In the genomic region with DNA sequence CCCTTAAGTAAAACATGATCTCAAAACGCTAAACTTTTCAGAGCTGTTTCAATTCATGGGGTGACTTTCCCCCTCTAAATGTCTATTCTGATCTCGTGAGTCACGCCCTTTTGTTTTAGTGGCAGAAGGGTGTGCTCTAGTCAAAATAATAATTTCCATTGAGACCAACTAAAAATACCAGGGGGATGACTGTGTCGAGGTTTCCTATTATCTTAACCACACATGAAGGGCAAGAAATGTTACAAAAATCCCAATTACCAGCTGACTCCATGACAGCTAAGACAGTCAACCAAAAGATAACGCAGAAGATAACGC, we compare ENCODE assay signal across 8 mouse cellular contexts. TPM values are rescaled to one million over a fixed set of nuclear protein-coding genes. Genes with fewer than 3 reads are reported as not detected.
DNase-seq lines count a peak whose midpoint lies in the region; ATAC-seq and TF ChIP-seq lines count a peak whose summit lies in the region.

No protein-coding gene starts in this region.

- no peaks in the 10 kb centered on the region for H3K27me3 ChIP-seq in lung, postnatal 0 days (replicated peaks; ENCODE audit: insufficient read depth, low read length)
- no peaks in the 10 kb centered on the region for H3K27me3 ChIP-seq in embryonic facial prominence, embryonic 14.5 days (replicated peaks; ENCODE audit: control insufficient read depth, insufficient read depth, low read length)
- no peaks in the 10 kb centered on the region for H3K27me3 ChIP-seq in limb, embryonic 11.5 days (ENCODE audit: control insufficient read depth, insufficient read depth, low read length)
- no peaks in the 10 kb centered on the region for H3K27me3 ChIP-seq in stomach, embryonic 14.5 days (ENCODE audit: control insufficient read depth, insufficient read depth, low read length)

- ATAC-seq in lung, postnatal 0 days: no peak
- ATAC-seq in embryonic facial prominence, embryonic 14.5 days (ENCODE audit: low read depth): no peak
- ATAC-seq in limb, embryonic 11.5 days (ENCODE audit: insufficient number of reproducible peaks, low FRiP score, low TSS enrichment, low read depth): no peak
- ATAC-seq in stomach, embryonic 14.5 days (ENCODE audit: insufficient number of reproducible peaks, insufficient read depth, low FRiP score, low read depth): no peak

- no peak overlapping the region for H3K9ac ChIP-seq in lung, postnatal 0 days (replicated peaks; ENCODE audit: low read depth)
- H3K9ac ChIP-seq in embryonic facial prominence, embryonic 14.5 days (ENCODE audit: low read depth, low read length): no peak overlapping the region; the same call in 1 of the 2 replicates
- H3K9ac ChIP-seq in limb, embryonic 11.5 days (ENCODE audit: low read length): no peak overlapping the region
- H3K9ac ChIP-seq in stomach, embryonic 14.5 days (replicated peaks; ENCODE audit: low read depth, low read length): no peak overlapping the region

- TF ChIP-seq EP300 in lung, postnatal 0 days (IDR thresholded peaks at IDR 0.05): no peak

- WGBS in lung, postnatal 0 days: 55% methylated on average over 6 of the region's 6 CpGs
- 42% methylated on average over 6 of the region's 6 CpGs for WGBS in embryonic facial prominence, embryonic 14.5 days
- WGBS in limb, embryonic 11.5 days: 66% methylated on average over 6 of the region's 6 CpGs
- 48% methylated on average over 6 of the region's 6 CpGs for WGBS in stomach, embryonic 14.5 days

- H3K4me3 ChIP-seq in lung, postnatal 0 days (ENCODE audit: low read depth, low read length): peak overlapping the region; percentile 64
- peak overlapping the region; percentile 70 for H3K4me3 ChIP-seq in embryonic facial prominence, embryonic 14.5 days (ENCODE audit: low read depth, low read length)
- H3K4me3 ChIP-seq in limb, embryonic 11.5 days (ENCODE audit: low read depth, low read length): 0 out of 2 replicates have a peak overlapping the region, but pooled peaks have one; percentile 68
- H3K4me3 ChIP-seq in stomach, embryonic 14.5 days (ENCODE audit: low read depth, low read length): peak overlapping the region; percentile 81

- peak overlapping the region; percentile 98 for H3K4me2 ChIP-seq in lung, postnatal 0 days (replicated peaks; ENCODE audit: low read depth, low read length)
- peak overlapping the region; percentile 98 for H3K4me2 ChIP-seq in embryonic facial prominence, embryonic 14.5 days (ENCODE audit: low read depth, low read length)
- peak overlapping the region; percentile 100; the same call in 1 of the 2 replicates for H3K4me2 ChIP-seq in limb, embryonic 11.5 days (ENCODE audit: low read depth, severe bottlenecking)
- peak overlapping the region; percentile 95 for H3K4me2 ChIP-seq in stomach, embryonic 14.5 days (replicated peaks; ENCODE audit: low read depth, low read length)

- H3K36me3 ChIP-seq in lung, postnatal 0 days (ENCODE audit: insufficient read depth, low read length): no peaks in the 10 kb centered on the region
- H3K36me3 ChIP-seq in embryonic facial prominence, embryonic 14.5 days (ENCODE audit: control insufficient read depth, insufficient read depth, low read length): 0 out of 2 replicates have a peak, but pooled peaks cover 3% of the 10 kb centered on the region
- H3K36me3 ChIP-seq in limb, embryonic 11.5 days (ENCODE audit: control insufficient read depth, insufficient read depth, low read length): no peaks in the 10 kb centered on the region
- H3K36me3 ChIP-seq in stomach, embryonic 14.5 days (ENCODE audit: control insufficient read depth, insufficient read depth, low read length): no peaks in the 10 kb centered on the region

- no peak for TF ChIP-seq CTCF in lung, postnatal 0 days (IDR thresholded peaks at IDR 0.05)

- H3K4me1 ChIP-seq in lung, postnatal 0 days (ENCODE audit: insufficient read depth, low read depth, low read length): no peaks in the 10 kb centered on the region; the same call in 1 of the 2 replicates
- peaks cover 4% of the 10 kb centered on the region; the same call in 1 of the 2 replicates for H3K4me1 ChIP-seq in embryonic facial prominence, embryonic 14.5 days (ENCODE audit: control insufficient read depth, insufficient read depth, low read length)
- H3K4me1 ChIP-seq in limb, embryonic 11.5 days (ENCODE audit: control insufficient read depth, insufficient read depth, low read length): no peaks in the 10 kb centered on the region
- H3K4me1 ChIP-seq in stomach, embryonic 14.5 days (ENCODE audit: control insufficient read depth, insufficient read depth, low read length): 0 out of 2 replicates have a peak, but pooled peaks cover 4% of the 10 kb centered on the region

- no peak for DNase-seq in lung, postnatal 0 days (ENCODE audit: low spot score)
- DNase-seq in lung, postnatal 14 days: no peak
- DNase-seq in embryonic facial prominence, embryonic 14.5 days (ENCODE audit: low spot score): no peak
- DNase-seq in limb, embryonic 11.5 days (ENCODE audit: low spot score): no peak
- no peak for DNase-seq in frontal cortex, adult 2 months (ENCODE audit: extremely low spot score in 1 of 2, low spot score in 1 of 2)
- DNase-seq in spleen, adult 12 weeks (ENCODE audit: low spot score): no peak
- DNase-seq in left cerebral cortex, adult 18-20 months (ENCODE audit: low spot score in 2 of 2): no peak

- no peak overlapping the region for H3K27ac ChIP-seq in lung, postnatal 0 days (ENCODE audit: low read length)
- H3K27ac ChIP-seq in embryonic facial prominence, embryonic 14.5 days (replicated peaks; ENCODE audit: low read depth, low read length): no peak overlapping the region
- no peak overlapping the region for H3K27ac ChIP-seq in limb, embryonic 11.5 days (replicated peaks; ENCODE audit: low read depth, low read length)
- no peak overlapping the region for H3K27ac ChIP-seq in stomach, embryonic 14.5 days (ENCODE audit: low read length)

- no peaks in the 10 kb centered on the region for H3K9me3 ChIP-seq in lung, postnatal 0 days (ENCODE audit: low read length)
- H3K9me3 ChIP-seq in embryonic facial prominence, embryonic 14.5 days (ENCODE audit: control insufficient read depth, low read length): no peaks in the 10 kb centered on the region
- H3K9me3 ChIP-seq in limb, embryonic 11.5 days (ENCODE audit: control insufficient read depth, low read length): no peaks in the 10 kb centered on the region
- no peaks in the 10 kb centered on the region for H3K9me3 ChIP-seq in stomach, embryonic 14.5 days (ENCODE audit: control insufficient read depth, low read depth, low read length)

RNA-seq across cellular contexts. Expression of gene Slc7a1, which starts 1.3 kb away (rescaled TPM):
- 5.8 and 6.0 TPM in 2 replicates for polyA plus RNA-seq in lung, postnatal 0 days (2015; fragmentation: Nextera tagmentation; extraction: Ambion mirVana)
- polyA plus RNA-seq in embryonic facial prominence, embryonic 14.5 days (2014; fragmentation: Nextera tagmentation; extraction: Ambion mirVana): 22.5 and 22.6 TPM in 2 replicates
- 16.4 and 20.4 TPM in 2 replicates for polyA plus RNA-seq in limb, embryonic 11.5 days (2014; fragmentation: Nextera tagmentation; extraction: Ambion mirVana)
- polyA plus RNA-seq in stomach, embryonic 14.5 days (2014; fragmentation: Nextera tagmentation; extraction: Ambion mirVana): 31.8 and 38.5 TPM in 2 replicates
- 10.3 and 11.4 TPM in 2 replicates for polyA plus RNA-seq in frontal cortex, adult 2 months (2012; rRNA removed)
- 10 to 100 TPM; 27.6 to 29.3 TPM for total RNA-seq in left cerebral cortex, adult 18-20 months (2021)
